8 mouse cellular contexts compared by ENCODE assay signal in the genomic region with DNA sequence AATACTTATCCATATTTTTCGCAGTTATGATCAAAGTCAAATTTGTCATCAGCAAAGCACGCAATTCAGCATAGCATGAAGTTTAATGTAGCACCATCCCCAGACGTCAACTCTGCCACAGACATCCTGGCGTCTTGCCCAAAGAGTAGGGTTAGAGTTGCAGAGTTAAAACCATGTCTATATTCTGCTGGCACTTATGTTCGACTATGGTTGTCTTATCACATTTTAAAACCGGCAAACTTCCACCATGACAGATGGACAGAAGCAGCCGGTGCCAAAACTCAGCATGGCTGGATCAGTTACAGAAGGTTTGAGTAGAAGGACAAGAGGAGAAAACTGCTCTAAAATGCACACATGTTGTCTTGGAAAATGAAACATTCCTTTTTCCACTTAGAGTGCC.
DNase-seq lines count a peak whose midpoint lies in the region; ATAC-seq and TF ChIP-seq lines count a peak whose summit lies in the region.

No protein-coding gene starts in this region.

- no peaks in the 10 kb centered on the region for H3K4me1 ChIP-seq in lung, adult 2 months (ENCODE audit: control insufficient read depth, insufficient read depth, low read length)

- no peak for TF ChIP-seq POLR2A in lung, adult 2 months (IDR thresholded peaks at IDR 0.05; ENCODE audit: borderline replicate concordance, extremely low read depth, low read depth, low read length)

- no peak overlapping the region for H3K4me3 ChIP-seq in lung, adult 2 months (replicated peaks; ENCODE audit: extremely low read depth, low read depth, low read length)

- no peak for TF ChIP-seq CTCF in lung, adult 2 months (IDR thresholded peaks at IDR 0.05; ENCODE audit: insufficient read depth, low read length)

- ATAC-seq in cerebellum, adult (ENCODE audit: insufficient number of reproducible peaks, low FRiP score, low TSS enrichment), result peak; percentile 96

- 61% methylated on average over 7 of the region's 7 CpGs for WGBS in lung, adult 2 months

- intact Hi-C loops in left cerebral cortex, postnatal 10 days (cut with DNase I), result no loop called here

- DNase-seq in adrenal gland, postnatal 25 days, result peak; percentile 2
- no peak for DNase-seq in adrenal gland, adult 2 months
- peak; percentile 5 to 7 for DNase-seq in frontal cortex, postnatal 10 days (ENCODE audit: low spot score in 2 of 2)
- DNase-seq in left cerebral cortex, postnatal 10 days (ENCODE audit: extremely low spot score in 1 of 2, low spot score in 2 of 2), result peak; percentile 4 to 25
- no peak for DNase-seq in urinary bladder, adult 18-20 months (ENCODE audit: low spot score in 2 of 2)
- no peak for DNase-seq in embryo, embryonic 10 days (ENCODE audit: low spot score)
- no peak for DNase-seq in lung, adult 2 months

Comparison
In these comparisons a context has a peak if more than half of its experiments do, and no peak if none do; other contexts are left out.
1. DNase-seq: peak in adrenal gland, postnatal 25 days (single experiment), frontal cortex, postnatal 10 days (2 of 2) and left cerebral cortex, postnatal 10 days (2 of 2); none in adrenal gland, adult 2 months (single experiment), urinary bladder, adult 18-20 months (0 of 2), embryo, embryonic 10 days (single experiment) and lung, adult 2 months (single experiment).